Mouse (Mus musculus) cerebellum, postnatal 36 days (tissue): Measurements from ENCODE around the gene Epb41.

ENCODE experiments used
- DNase-seq, 2 experiments: peaks; one replicate each; pipeline ENCODE4 v3.0.0; 2021 to 2022; ENCODE audit warnings: mixed read lengths in 2 of 2

Epb41 gene

GRCm38 (mm10) chr4:132041471-132042332 lies 33.4 kb downstream of the Epb41 start:
- DNase-seq = no peak

- no peak for DNase-seq
Observed at GRCm38 (mm10) chr4:132039975-132040645, 35.0 kb downstream of the Epb41 start.

GRCm38 (mm10) chr4:132039521-132039920 lies 35.6 kb downstream of the Epb41 start:
- DNase-seq = no peak

GRCm38 (mm10) chr4:132038809-132039208 lies 36.3 kb downstream of the Epb41 start:
- no peak for DNase-seq

DNA sequence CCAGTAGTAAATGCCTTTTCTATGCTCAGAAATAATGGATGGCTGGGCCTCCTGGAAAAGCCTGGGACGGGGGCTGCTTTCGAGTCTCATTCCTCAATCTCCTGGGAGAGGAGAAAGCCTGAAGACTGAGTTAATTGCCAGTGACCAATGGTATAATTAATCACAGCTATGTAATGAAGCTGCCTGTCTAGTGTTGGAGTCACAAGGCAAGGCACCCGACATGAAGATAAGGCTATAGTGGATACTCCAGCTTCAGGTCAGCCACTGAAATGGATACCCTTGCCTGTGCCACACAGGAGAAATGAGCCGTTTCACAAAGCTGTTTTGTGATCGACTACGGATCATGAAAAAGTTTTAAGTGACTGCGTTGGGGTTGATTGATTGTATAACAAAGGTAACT lies 37.1 kb downstream of the Epb41 start:
- DNase-seq = no peak

DNA sequence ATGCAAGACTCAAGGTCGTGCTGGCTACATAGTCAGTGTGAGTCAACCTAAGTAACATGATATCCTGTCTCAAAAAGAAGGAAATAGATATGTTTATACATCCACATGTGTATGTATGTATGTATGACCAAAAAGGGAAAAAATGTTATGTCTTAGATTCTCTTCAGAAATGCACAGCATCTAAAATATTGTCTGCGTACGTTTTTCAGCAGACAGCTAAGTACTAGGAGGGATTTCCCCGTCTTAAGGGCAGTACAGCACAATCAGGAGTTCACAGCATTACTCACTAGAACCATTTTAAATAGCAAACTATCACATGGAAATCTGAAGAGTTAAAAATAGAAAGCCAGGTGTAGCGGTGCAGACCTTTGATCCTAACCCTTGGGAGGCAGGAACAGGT lies 38.0 kb downstream of the Epb41 start:
- no peak for DNase-seq

DNA sequence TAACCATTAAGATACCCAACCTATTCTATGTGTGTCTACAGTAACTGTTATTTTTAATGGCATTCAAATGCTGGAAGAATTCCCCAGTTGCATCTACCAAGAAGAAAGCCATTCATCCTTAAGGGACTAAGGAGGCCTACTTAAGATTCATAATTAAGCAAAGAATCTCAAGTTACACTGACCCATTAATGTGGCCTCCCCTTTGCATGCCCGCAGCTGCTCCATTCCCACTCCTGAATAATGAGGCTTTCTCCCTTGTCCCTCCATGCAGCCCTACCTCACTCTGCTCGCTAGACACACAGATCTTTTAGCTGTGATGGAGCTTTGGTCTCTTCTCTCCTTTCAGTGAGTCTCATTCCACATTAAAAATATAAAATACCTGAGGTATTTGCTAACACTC lies 40.9 kb downstream of the Epb41 start:
- no peak for DNase-seq

DNA sequence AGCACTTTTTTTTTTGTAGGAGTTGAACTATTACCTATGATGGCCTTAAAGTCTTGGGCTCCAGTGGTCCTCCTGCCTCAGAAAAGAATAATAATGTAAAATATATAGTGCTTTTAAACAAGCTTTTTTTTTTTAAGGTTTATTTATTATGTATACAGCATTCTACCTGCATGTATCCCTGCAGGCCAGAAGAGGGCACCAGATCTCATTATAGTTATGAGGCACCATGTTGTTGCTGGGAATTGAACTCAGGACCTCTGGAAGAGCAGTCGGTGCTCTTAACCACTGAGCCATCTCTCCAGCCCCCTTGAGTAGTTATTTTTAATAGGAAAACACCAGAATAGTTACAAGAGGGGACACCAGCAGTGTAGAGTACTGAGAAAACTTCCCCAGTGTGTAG lies 41.9 kb downstream of the Epb41 start:
- no peak for DNase-seq

DNA sequence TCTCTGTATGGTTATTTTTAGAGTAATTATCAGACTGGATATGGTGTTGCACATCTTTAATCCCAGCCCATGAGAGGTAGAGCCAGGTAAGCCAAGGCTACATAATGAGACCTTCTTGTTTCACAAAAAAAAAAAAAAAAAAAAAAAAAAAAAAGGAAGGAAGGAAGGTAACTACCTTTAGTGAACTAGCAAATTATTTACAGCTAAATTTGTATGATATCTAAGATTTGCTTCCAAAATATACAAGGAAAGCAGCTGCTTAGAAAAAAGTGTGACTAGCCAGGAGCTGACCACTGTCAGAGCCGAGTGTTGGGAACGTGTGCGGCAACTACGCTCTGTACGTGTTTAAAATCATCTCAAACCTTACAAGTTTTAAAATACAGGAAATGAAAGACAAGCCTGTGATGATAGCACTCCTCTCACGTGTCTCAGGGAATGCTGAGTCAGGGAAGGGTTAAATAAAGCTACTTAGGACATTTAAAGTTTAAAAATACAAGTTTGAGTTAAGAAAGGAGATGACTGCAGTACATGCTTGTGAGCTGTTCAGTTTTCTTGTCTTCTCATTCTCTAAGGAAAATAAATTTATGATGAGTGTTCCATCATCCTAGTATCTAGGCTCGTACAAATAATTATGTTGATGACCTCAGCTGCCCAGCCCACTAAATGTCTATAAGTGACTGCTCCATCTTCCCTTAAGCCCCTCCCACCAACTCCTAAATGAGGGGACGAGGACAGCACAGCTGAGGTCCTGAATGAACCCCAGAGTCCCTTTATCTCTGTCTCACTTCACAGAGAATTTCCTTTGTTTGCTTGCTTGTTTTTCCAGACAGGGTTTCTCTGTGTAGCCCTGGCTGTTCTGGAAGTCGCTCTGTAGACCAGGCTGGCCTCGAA lies 45.0 kb downstream of the Epb41 start:
- no peak for DNase-seq

DNA sequence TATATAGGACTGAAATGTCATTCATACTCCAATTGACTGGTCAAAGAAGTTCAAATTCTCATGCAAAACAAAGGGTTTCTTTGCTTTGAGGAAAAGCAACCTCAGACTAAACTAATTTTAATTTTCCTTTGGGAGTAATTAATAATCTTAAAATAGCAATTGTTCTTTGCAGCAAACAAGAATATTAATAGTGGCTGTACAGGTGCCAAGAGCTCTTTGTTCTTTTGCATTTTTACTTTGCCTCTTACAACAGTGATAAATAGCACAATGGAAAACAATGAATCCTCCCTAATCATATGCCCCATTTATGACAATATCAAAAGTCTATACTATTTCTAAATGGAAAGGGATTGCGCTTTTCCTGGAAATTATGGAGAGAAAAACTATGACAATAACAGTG lies 47.3 kb downstream of the Epb41 start:
- DNase-seq = no peak

DNA sequence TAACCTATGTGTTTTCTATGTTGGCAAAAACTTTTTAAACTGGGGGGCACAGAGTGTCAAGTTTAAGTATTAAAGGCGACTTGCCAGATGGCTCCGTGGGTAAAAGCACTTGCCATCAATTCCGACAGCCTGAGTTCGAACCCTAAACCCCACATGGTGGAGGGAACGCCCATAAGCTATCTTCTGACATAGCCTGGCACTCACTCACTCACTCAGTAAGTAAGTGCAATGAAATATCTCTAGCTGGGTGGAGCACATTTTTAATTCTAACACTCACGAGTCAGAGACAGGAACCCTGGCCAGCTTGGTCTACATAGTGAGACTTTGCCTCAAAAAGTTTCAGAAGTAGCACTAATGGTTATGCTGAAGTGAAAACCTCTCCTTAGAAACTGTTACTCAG lies 48.0 kb downstream of the Epb41 start:
- no peak for DNase-seq

GRCm38 (mm10) chr4:132025738-132026527 lies 49.2 kb downstream of the Epb41 start:
- DNase-seq = no peak

- no peak for DNase-seq
Observed at GRCm38 (mm10) chr4:132025264-132025663, 49.9 kb downstream of the Epb41 start.

DNA sequence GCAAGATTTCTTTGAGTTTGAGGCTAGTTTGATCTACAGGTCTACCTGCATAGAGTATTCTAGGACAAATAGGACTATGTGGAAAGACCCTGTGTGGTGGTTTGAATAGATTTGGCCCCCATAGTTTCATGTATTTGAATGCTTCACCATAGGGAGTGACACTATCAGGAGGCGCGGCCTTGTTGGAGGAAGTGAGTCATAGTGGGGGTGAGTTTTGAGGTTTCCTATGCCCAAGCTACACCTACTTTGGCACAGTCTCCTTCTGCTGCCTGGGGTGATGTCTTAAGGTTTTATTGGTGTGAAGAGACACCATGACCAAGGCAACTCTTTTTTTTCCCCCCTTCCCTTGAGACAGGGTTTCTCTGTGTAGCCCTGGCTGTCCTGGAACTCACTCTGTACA lies 51.3 kb downstream of the Epb41 start:
- DNase-seq = no peak

DNA sequence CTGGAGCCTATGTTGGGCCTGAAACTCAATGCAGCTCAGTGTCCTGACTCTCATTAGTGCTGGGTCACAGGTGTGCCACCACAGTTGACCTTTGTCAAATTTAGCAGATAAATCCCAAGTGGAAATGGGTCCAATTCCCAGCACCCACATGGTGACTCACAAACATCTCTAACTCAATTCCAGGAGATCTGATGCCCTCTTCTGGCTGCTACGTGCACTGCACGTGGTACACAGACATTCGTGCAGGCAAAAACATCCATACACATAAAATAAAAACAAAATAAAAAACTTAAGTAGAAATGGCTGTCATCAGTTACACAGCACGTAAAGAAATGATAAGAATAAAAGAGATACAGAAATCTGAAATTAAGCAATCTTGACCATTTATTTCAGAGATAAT lies 52.5 kb downstream of the Epb41 start:
- DNase-seq = no peak

GRCm38 (mm10) chr4:132021883-132022282 lies 53.2 kb downstream of the Epb41 start:
- DNase-seq = no peak

DNA sequence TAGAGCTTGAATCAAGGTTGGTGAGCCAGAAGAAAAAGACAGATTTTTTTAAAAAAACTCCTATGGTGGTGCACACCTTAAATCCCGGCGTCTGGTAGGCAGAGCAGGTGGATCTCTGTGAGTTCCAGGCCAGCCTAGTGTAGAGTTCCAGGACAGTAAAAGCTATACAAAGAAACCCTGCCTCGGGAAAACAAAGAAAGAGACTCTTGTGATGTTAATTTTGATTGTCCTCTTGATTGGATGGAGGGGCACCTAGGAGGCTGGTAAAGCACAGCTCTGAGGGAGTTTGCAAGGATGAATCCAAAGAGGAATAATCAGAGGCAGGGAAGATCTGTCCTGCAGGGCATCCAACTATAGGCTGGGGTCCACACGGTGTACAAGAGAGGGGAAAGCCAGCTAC lies 56.6 kb downstream of the Epb41 start:
- DNase-seq = no peak

- no peak for DNase-seq
Observed at GRCm38 (mm10) chr4:132015374-132015773, 59.7 kb downstream of the Epb41 start.

GRCm38 (mm10) chr4:132011619-132012018 lies 63.5 kb downstream of the Epb41 start:
- no peak for DNase-seq

- no peak for DNase-seq
Observed at GRCm38 (mm10) chr4:132010416-132010815, 64.7 kb downstream of the Epb41 start.

DNA sequence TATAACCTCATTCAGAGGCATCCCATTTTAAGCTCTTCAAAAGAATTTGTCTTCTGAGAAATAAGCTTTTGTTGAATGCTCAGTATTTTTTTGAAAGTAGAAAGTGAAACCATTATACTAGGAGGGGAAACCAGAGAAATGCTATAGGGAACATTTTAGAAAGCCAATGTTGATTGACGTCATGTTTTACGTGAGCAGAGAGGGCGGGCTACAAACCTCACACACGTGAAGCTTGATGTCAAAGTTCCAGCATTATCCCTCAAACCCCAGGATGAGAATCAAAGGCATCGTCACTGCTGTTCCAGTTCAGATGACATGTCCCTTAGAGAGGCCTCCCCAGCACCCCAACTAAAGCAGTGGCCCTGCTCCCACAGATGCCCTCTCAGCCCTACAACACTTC lies 66.9 kb downstream of the Epb41 start:
- DNase-seq = no peak

GRCm38 (mm10) chr4:132007123-132007522 lies 68.0 kb downstream of the Epb41 start:
- DNase-seq = no peak

DNA sequence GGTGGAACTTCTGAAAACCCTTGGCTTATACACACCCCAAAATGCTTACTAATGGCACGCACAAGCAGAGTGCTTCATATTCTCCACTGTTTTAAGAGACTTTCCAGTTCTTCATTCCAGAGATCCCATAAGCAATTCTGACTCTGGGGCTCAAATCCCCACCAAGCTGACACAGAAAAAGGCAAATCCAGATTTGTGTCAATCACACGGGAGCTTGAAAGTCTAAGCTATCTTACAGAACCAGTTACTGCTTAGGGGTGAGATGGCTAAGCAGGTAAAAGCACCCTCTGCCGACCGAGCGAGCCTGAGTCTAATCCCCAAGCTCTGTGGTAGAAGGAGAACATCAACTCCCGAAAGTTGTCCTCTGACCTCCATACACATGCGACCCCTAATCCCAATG lies 76.5 kb downstream of the Epb41 start:
- no peak for DNase-seq
